Mouse (Mus musculus) adrenal gland, adult (tissue): ENCODE measurements around the gene Sfr1.
A peak's percentile ranks its signal among the peaks of the same experiment; 100 is the strongest.

ENCODE experiments used
- DNase-seq, 2 experiments: peaks; one replicate each; pipeline ENCODE4 v3.0.0; 2022 to 2023; ENCODE audit warnings: low spot score in 1 of 2; ENCODE audit not compliant: inconsistent age in 2 of 2

Sfr1 gene

GRCm38 (mm10) chr19:47731071-47731881, at the start of gene Sfr1:
TSS of gene Sfr1 (plus strand) at chr19:47731682.
- peak; percentile 99 to 100 for DNase-seq

- DNase-seq = peak in 1 of 2 experiments; percentile 49
Observed at GRCm38 (mm10) chr19:47689592-47689991, 41.9 kb upstream of the Sfr1 start.

GRCm38 (mm10) chr19:47691994-47692393, 39.5 kb upstream of the Sfr1 start, which contains the start of gene Col17a1:
TSS of gene Col17a1 (minus strand) at chr19:47692094.
- no peak for DNase-seq

- no peak for DNase-seq
Observed at GRCm38 (mm10) chr19:47695725-47696124, 35.8 kb upstream of the Sfr1 start.

- DNase-seq = no peak
Observed at GRCm38 (mm10) chr19:47696411-47696810, 35.1 kb upstream of the Sfr1 start.

- no peak for DNase-seq
Observed at GRCm38 (mm10) chr19:47697067-47697466, 34.4 kb upstream of the Sfr1 start.

- no peak for DNase-seq
Observed at GRCm38 (mm10) chr19:47698266-47698665, 33.2 kb upstream of the Sfr1 start.

- peak; percentile 74 to 87 for DNase-seq
Observed at GRCm38 (mm10) chr19:47699743-47700142, 31.7 kb upstream of the Sfr1 start.

GRCm38 (mm10) chr19:47700509-47700908, 31.0 kb upstream of the Sfr1 start:
- DNase-seq = no peak

GRCm38 (mm10) chr19:47705080-47705771, 26.3 kb upstream of the Sfr1 start:
- no peak for DNase-seq

- DNase-seq = no peak
Observed at GRCm38 (mm10) chr19:47705772-47706309, 25.6 kb upstream of the Sfr1 start.

GRCm38 (mm10) chr19:47710376-47710775, 21.1 kb upstream of the Sfr1 start:
- no peak for DNase-seq

GRCm38 (mm10) chr19:47713457-47713856, 18.0 kb upstream of the Sfr1 start:
- DNase-seq = no peak

- DNase-seq = no peak
Observed at GRCm38 (mm10) chr19:47716144-47716543, 15.3 kb upstream of the Sfr1 start.

GRCm38 (mm10) chr19:47719147-47719546, 12.3 kb upstream of the Sfr1 start:
- no peak for DNase-seq

- DNase-seq = peak; percentile 20 to 62
Observed at GRCm38 (mm10) chr19:47722471-47722870, 9.0 kb upstream of the Sfr1 start.

- DNase-seq = no peak
Observed at GRCm38 (mm10) chr19:47724903-47725302, 6.6 kb upstream of the Sfr1 start.

- DNase-seq = no peak
Observed at GRCm38 (mm10) chr19:47725643-47726140, 5.8 kb upstream of the Sfr1 start.

GRCm38 (mm10) chr19:47730691-47731070, 801 bp upstream of the Sfr1 start:
- DNase-seq = peak; percentile 76 to 91

GRCm38 (mm10) chr19:47731931-47732330, 449 bp downstream of the Sfr1 start:
- DNase-seq = peak in 1 of 2 experiments; percentile 85

- no peak for DNase-seq
Observed at GRCm38 (mm10) chr19:47747072-47747471, 15.6 kb downstream of the Sfr1 start.

- DNase-seq = no peak
Observed at GRCm38 (mm10) chr19:47748950-47749349, 17.5 kb downstream of the Sfr1 start.
